Mouse (Mus musculus) kidney, postnatal 0 days (tissue): ENCODE measurements around the gene Kalrn. TPM values are rescaled to one million over a fixed set of nuclear protein-coding genes. Genes with fewer than 3 reads are reported as not detected.

Experiments
- ATAC-seq: fragments of 200-750 bp; cut with Nextera tagmentation; replicated peaks from 2 replicates; pipeline ENCODE4 v1.8.0; 2017; ENCODE audit warnings: low read depth, moderate number of reproducible peaks, moderate TSS enrichment, moderate library complexity; ENCODE audit not compliant: low FRiP score
- DNase-seq: peaks from one replicate; pipeline ENCODE4 v3.0.0-alpha.2; 2016; ENCODE audit warnings: low spot score
- H3K27ac ChIP-seq: fragments of 300-500 bp; sonication (generic); 2 replicates; pipeline ENCODE4 v1.5.1; 2014; ENCODE audit warnings: mild to moderate bottlenecking
- H3K27me3 ChIP-seq: fragments of 300-500 bp; sonication (generic); 2 replicates; pipeline ENCODE4 v1.6.1; 2014; ENCODE audit warnings: low read length, mixed read lengths; ENCODE audit not compliant: insufficient read depth
- H3K36me3 ChIP-seq: fragments of 300-500 bp; sonication (generic); 2 replicates; pipeline ENCODE4 v1.6.1; 2014; ENCODE audit warnings: low read length, mixed read lengths; ENCODE audit not compliant: insufficient read depth
- H3K4me1 ChIP-seq: fragments of 300-500 bp; sonication (generic); replicated peaks from 2 replicates; pipeline ENCODE4 v1.6.1; 2014; ENCODE audit warnings: antibody characterized with exemption, low read length, mixed read lengths; ENCODE audit not compliant: insufficient read depth
- H3K4me2 ChIP-seq: fragments of 300-500 bp; sonication (generic); 2 replicates; pipeline ENCODE4 v1.6.1; 2014; ENCODE audit warnings: mild to moderate bottlenecking, low read length, moderate library complexity, mixed read lengths
- H3K4me3 ChIP-seq: fragments of 300-500 bp; sonication (generic); replicated peaks from 2 replicates; pipeline ENCODE4 v1.5.1; 2014; ENCODE audit warnings: low read depth, low read length
- H3K9ac ChIP-seq: fragments of 300-500 bp; sonication (generic); 2 replicates; pipeline ENCODE4 v1.6.1; 2014; ENCODE audit warnings: low read depth, low read length
- H3K9me3 ChIP-seq: fragments of 300-500 bp; sonication (generic); replicated peaks from 2 replicates; pipeline ENCODE4 v1.6.1; 2016; ENCODE audit warnings: low read length, inconsistent platforms, mixed read lengths
- CTCF ChIP-seq: IDR thresholded peaks from 2 replicates; pipeline ENCODE4 v1.5.1; 2016; ENCODE audit warnings: antibody characterized with exemption, low read depth, mild to moderate bottlenecking, moderate library complexity
- WGBS: fragments of 180-500 bp; shearing (Covaris S2); extraction: QIAGEN DNeasy Blood & Tissue Kit; methylation state at CpG from one replicate; pipeline ENCODE4 v1.1.7; 2014; 5-methylcytosine and 5-hydroxymethylcytosine counted together
- polyA plus RNA-seq: library from polyadenylated mRNA; unstranded; fragments of >200 nt; fragmentation: Nextera tagmentation; extraction: Ambion mirVana; gene quantifications from 2 replicates; pipeline ENCODE4 v1.2.1, GENCODE M21; 2015

Gene Kalrn
- polyA plus RNA-seq, 1 experiment from 2014 or later = 20.0 TPM

- no peak for DNase-seq
- Histone ChIP-seq H3K9me3 (no peaks in the 10 kb centered on the region), H3K27ac (no peak overlapping the region), H3K4me2 (no peak overlapping the region), H3K27me3 (no peaks in the 10 kb centered on the region), H3K4me3 (no peak overlapping the region), H3K4me1 (0 out of 2 replicates have a peak, but pooled peaks cover 2% of the 10 kb centered on the region), H3K36me3 (no peaks in the 10 kb centered on the region), H3K9ac (no peak overlapping the region)
- TF ChIP-seq CTCF = no peak
- WGBS = 64% methylated on average over 5 of the region's 5 CpGs
- no peak for ATAC-seq
Observed at GRCm38 (mm10) chr16:34521061-34521460, 52.3 kb downstream of the Kalrn start.

- Histone ChIP-seq H3K27ac (no peak overlapping the region), H3K36me3 (no peaks in the 10 kb centered on the region), H3K9me3 (no peaks in the 10 kb centered on the region), H3K4me2 (no peak overlapping the region), H3K4me3 (no peak overlapping the region), H3K4me1 (no peaks in the 10 kb centered on the region), H3K27me3 (no peaks in the 10 kb centered on the region), H3K9ac (no peak overlapping the region)
- 71% methylated on average over 12 of the region's 12 CpGs for WGBS
- ATAC-seq = no peak
- no peak for DNase-seq
- TF ChIP-seq CTCF = no peak
Observed at GRCm38 (mm10) chr16:34516891-34517398, 56.4 kb downstream of the Kalrn start.

GRCm38 (mm10) chr16:34515485-34515884, 57.8 kb downstream of the Kalrn start:
- 81% methylated on average over 4 of the region's 4 CpGs for WGBS
- no peak for TF ChIP-seq CTCF
- Histone ChIP-seq H3K36me3 (no peaks in the 10 kb centered on the region), H3K4me3 (no peak overlapping the region), H3K4me2 (no peak overlapping the region), H3K4me1 (no peaks in the 10 kb centered on the region), H3K27me3 (no peaks in the 10 kb centered on the region), H3K9ac (no peak overlapping the region), H3K27ac (no peak overlapping the region), H3K9me3 (no peaks in the 10 kb centered on the region)
- ATAC-seq (no peak), DNase-seq (no peak)

GRCm38 (mm10) chr16:34513956-34514593, 59.3 kb downstream of the Kalrn start:
- Histone ChIP-seq H3K4me1 (no peaks in the 10 kb centered on the region), H3K9ac (no peak overlapping the region), H3K4me3 (no peak overlapping the region), H3K9me3 (no peaks in the 10 kb centered on the region), H3K27me3 (no peaks in the 10 kb centered on the region), H3K4me2 (no peak overlapping the region), H3K27ac (no peak overlapping the region), H3K36me3 (no peaks in the 10 kb centered on the region)
- DNase-seq (peak; percentile 39), ATAC-seq (no peak)
- TF ChIP-seq CTCF = no peak
- 28% methylated on average over 13 of the region's 13 CpGs for WGBS

GRCm38 (mm10) chr16:34512326-34512725, 61.0 kb downstream of the Kalrn start:
- peaks cover 4% of the 10 kb centered on the region; the same call in 1 of the 2 replicates for H3K4me1 ChIP-seq
- no peaks in the 10 kb centered on the region for H3K36me3 ChIP-seq
- TF ChIP-seq CTCF = no peak
- no peaks in the 10 kb centered on the region for H3K9me3 ChIP-seq
- H3K27me3 ChIP-seq = no peaks in the 10 kb centered on the region
- DNase-seq = no peak
- H3K27ac ChIP-seq = no peak overlapping the region
- WGBS = 71% methylated on average over 4 of the region's 4 CpGs
- no peak for ATAC-seq
- H3K4me2 ChIP-seq = no peak overlapping the region
- no peak overlapping the region for H3K9ac ChIP-seq
- H3K4me3 ChIP-seq = no peak overlapping the region

- H3K4me3 ChIP-seq = no peak overlapping the region
- H3K27me3 ChIP-seq = no peaks in the 10 kb centered on the region
- peaks cover 4% of the 10 kb centered on the region; the same call in 1 of the 2 replicates for H3K4me1 ChIP-seq
- ATAC-seq (no peak), DNase-seq (no peak)
- H3K27ac ChIP-seq = no peak overlapping the region
- no peaks in the 10 kb centered on the region for H3K9me3 ChIP-seq
- no peak overlapping the region for H3K9ac ChIP-seq
- no peak overlapping the region for H3K4me2 ChIP-seq
- H3K36me3 ChIP-seq = no peaks in the 10 kb centered on the region
- no peak for TF ChIP-seq CTCF
- 27% methylated on average over 1 of the region's 1 CpGs for WGBS
Observed at GRCm38 (mm10) chr16:34508125-34508524, 65.2 kb downstream of the Kalrn start.
